Mouse (Mus musculus): ENCODE measurements at regions not wholly inside any gene's neighbourhood (a gene's known extent, or its start where the extent isn't known, plus 50 kb on each side); places are given as distances from the start of the nearest gene placed in this dataset.
A peak's percentile ranks its signal among the peaks of the same experiment; 100 is the strongest.

- DNase-seq (ENCODE audit: low spot score in 2 of 2), result no peak
These were observed 342.4 kb upstream of the Kirrel3 start for GRCm38 (mm10) chr9:34143131-34143795.

DNA sequence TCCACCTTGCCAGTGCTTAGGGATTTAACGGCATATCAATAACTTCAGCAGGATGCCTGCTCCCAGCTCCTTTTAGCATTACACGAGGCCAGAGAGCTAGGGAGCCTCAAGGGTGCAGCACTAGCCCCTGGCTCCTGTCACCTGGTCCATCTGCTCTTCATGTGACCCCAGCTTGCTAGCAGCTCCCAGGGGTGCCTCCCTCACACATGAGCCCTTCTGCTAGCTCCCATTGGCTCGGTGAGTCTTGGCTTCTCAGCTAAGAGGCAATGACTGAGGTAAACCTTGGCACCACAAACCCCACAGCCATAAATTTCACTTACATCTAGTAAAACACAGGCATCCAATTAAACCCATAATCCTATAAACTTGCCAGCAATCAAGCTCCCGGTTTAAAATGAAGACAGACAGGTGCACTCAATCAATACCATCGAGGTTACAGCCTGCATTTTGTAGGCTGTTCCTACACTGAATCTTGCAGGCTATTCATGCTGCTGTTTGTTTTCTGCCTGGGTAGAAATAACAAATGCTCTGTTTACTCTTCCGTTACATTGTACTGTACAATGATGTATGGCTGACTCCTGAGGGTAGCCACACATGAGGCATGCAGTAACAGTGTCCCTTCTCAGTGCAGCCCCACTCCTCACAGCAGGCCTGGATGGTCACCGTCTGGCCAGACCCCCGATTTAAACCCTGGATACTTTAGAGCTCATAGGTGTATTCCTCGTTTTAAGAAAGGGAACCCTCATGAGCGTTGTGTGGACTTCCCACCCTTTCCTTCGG lies 330.3 kb upstream of the Kirrel3 start:
- no peak for DNase-seq (ENCODE audit: low spot score in 2 of 2)

DNA sequence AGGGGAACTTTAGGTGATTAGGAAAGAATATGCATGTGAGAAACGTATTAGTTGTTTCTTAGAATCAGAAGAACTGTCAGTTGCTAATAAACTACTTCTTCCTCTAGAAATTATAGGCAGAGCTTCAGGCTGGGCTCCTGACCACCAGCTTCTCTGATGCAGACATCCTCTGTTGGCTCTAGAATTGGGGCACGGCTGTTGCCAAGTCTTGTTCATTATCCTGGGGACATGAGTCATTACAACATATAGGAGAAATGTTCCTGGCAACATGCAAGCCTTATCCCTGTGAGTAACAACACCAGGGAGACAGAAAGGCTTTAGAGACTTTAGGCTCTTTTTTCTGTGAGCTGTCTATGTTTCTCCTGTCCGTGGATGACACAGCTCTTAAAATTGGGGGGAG lies 329.1 kb upstream of the Kirrel3 start:
- peak; percentile 3 to 28 for DNase-seq (ENCODE audit: low spot score in 2 of 2)

DNA sequence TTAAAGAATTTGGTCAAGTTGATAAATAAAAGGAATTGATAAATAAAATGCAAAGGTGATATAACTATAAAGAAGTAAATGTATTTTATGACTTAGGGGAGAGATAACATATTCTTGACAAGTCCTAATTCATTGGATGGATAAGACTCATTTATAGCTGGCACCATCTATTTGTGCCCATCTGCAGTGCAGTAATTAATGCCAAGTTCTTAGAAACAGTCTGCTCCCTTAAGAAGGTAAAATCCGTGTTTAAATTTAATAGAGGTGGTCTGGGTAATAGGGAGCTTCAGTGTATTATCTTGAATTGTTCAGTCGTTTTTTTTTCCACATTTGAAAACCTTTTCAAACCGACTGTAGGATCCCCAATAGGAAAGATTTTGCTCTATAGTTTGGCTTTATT lies 324.6 kb upstream of the Kirrel3 start:
- no peak for DNase-seq (ENCODE audit: low spot score in 2 of 2)

DNA sequence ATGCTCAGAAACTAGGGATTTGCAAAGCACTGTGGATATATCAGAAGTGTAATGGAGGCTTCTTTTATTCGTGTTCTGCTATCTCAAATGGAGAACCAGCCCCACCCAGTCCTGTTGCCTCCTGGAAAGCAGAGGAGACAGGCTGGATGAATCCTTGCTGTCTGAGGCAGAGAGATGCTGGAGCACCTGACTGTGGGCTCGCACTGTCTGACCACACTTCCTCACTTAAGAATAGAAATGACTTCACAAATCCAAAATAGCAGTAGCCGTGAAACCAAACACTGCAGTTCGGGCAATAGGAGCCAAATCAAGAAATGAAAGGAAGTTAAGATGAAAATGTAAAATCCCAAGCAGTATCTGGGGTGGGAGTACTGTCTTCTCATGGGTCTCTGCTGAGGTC lies 299.4 kb upstream of the Kirrel3 start:
- no peak for DNase-seq (ENCODE audit: low spot score in 2 of 2)

DNA sequence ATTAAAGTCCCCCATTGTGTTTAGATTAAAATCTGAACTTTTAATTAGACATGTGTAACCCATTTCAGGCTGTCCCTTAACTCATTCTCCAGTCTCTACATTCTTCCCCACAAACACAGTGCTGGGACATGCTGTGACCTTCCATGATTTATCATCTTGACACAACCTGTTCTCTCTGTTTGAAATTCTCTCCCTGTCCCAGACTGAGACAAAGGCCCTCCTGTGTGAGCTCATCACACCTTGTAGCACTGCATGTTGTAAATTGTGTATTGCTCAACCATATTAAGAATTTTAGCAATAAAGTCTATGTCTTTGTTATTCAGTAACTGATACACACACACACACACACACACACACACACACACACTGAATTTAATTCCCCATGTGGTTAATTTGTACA lies 293.2 kb upstream of the Kirrel3 start:
- DNase-seq (ENCODE audit: low spot score in 2 of 2), result no peak

DNA sequence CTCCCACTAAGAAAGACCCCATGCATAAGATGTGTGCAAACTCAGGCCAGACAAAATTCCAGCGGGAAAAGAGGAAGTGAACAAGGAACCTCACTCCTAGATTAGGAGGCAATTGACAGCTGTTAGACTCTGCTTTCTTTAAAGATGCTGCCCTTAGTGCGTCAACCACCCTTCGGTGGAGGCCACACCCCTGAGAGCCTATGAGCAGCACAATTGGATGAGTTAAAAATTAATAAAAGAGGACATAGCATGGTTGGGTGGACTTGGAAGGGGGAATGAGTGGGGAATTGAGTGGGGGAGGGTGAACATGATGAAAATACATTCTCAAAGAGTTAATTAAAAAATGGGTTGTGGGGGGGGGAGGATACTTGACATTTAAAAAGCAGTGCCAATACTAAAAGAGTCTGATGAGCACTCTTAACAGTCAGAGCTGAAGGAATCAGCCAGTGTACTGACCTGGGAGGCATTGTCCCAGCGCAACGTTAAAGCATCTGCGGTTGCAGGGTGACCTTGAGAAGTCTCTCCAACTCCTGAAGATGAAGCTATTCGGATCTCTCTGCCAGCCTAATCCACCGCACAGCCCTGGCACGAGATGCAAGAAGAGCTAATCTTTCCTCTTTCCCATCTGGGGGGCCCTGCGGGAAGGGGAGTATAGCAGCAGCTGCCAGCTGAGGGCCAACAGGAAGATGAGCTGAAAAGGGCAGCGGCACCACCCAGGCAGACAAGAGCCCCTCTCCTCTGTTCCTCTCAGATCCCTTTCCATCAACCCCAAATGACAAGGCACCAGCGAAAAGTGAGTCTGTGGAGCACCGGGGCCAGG lies 283.4 kb upstream of the Kirrel3 start:
- DNase-seq (ENCODE audit: low spot score in 2 of 2), result no peak

DNA sequence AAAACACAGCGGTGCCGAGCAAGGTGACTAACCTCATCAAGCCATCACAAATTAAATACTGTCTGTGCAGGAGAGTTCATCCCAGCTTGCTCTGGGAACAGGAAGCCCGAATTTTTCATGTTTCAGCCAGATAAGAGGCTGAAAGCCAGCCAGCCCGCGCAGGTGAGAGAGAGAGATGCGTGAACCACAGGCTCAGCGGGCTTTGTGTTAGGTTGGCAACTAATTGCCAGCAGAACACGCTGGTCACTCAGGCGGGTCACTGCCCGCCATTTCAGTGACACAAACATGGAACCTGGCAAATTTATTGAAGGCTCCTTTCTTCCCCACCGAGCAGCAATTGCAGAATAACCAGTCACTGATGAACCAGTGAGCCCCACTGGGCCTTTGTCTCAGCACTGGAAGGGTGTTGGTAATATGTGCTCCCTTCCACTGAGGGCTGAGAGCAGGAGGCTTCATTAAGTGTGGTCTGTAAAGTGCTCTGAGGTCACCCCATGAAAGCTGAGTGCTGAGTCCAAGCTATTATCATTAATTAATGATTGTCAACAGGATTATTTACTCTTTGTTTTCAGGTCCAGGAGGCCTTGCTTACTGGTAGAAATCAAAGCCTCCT lies 282.6 kb upstream of the Kirrel3 start:
- DNase-seq (ENCODE audit: low spot score in 2 of 2), result no peak

GRCm38 (mm10) chr9:34203624-34204365 lies 281.9 kb upstream of the Kirrel3 start:
- no peak for DNase-seq (ENCODE audit: low spot score in 2 of 2)

DNA sequence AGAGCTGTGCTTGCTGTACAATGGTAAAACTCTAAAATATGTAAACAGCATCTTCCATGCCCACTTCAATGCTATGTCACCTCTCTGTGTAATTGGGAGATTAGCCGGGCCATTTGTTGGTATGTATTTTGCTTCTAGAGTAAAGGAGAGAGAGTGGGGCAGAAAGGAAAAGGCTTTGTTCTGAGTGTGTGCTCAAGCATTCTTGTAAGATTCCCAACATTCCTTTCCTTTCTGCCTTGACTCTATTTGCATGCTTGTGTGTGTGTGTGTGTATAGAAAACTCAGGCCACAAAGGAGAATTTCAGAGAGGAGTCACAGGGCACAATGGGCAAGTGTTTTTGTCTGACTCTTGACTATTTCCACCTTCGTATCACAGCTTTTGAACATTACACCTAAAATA lies 281.2 kb upstream of the Kirrel3 start:
- no peak for DNase-seq (ENCODE audit: low spot score in 2 of 2)

DNA sequence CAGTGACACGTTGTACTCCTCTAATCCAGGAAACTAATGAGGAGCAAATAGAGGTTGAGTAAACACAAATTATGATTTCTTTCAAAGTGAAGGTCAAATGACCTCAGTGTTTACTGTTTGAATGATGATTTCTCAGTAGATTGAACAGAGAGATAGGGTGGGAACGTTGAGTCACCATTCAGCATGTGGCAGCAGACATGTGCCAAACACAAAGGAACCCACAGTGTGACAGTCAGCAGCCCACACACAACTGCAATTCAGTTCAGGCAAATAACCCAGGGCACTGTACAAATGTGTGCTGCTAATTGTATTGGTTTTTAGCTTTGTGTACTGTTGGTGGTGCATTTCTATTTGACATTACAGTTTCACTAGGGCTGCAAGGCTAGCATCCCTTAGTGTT lies 254.1 kb upstream of the Kirrel3 start:
- peak; percentile 51 to 58 for DNase-seq (ENCODE audit: low spot score in 2 of 2)

DNA sequence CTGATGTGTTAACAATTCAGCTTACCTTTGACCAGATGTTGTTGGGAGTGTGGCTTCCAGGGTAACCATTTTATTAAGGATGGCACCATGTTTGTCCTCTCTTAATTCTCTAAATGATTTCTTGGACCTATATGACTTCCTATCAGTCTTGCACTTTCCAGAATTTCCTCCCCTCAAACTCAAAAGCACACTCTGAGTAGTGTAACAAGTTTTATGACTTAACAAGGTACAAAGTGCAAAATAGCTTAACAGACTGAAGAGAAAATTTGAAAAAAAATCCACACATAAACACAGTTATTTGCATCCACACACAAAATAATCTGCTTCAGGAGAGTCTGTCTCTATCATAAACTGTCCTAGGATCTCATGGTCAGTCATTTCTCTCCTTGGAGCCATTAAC lies 251.0 kb upstream of the Kirrel3 start:
- DNase-seq (ENCODE audit: low spot score in 2 of 2), result no peak

DNA sequence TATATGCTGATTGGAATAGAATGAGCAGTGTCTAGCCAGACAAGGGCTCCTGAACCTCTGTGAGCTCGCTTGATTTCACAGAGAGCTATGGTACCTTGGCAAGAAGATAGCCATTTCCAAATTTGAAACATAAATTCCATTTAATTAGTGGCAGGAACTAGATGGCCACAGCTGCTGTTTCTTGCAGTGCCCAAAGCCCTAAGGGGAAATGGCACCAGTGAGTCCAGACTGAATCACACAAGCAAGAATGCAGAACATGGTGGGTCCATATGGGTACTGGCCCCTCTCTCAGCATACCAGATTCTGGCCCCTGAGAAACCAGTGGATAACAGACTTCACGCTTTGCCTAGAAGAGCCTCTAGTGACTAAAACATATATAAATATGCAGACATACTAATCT lies 246.2 kb upstream of the Kirrel3 start:
- DNase-seq (ENCODE audit: low spot score in 2 of 2), result no peak

GRCm38 (mm10) chr9:34243674-34244073 lies 242.0 kb upstream of the Kirrel3 start:
- DNase-seq (ENCODE audit: low spot score in 2 of 2), result no peak

GRCm38 (mm10) chr9:34244576-34244975 lies 241.1 kb upstream of the Kirrel3 start:
- DNase-seq (ENCODE audit: low spot score in 2 of 2), result no peak

DNA sequence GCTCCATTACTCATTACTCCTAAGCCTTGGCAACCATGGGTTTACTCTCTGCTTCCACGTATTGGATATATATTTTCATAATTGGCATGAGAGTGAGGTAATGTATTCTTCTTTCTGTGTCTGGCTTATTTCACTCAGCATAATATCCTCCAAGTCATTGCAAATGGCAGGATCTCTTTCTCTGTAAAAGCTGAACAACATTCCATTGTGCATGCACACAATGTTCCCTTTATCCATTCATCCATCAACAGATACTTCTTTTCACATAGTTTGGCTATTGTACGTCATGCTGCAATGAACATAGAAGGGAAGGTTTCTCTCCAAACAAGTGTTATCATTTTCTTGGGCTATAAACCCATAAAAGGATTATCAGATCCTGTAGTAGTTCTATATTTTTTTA lies 232.9 kb upstream of the Kirrel3 start:
- DNase-seq (ENCODE audit: low spot score in 2 of 2), result no peak

- no peak for DNase-seq (ENCODE audit: low spot score in 2 of 2)
These were observed 227.2 kb upstream of the Kirrel3 start for GRCm38 (mm10) chr9:34258492-34258891.

DNA sequence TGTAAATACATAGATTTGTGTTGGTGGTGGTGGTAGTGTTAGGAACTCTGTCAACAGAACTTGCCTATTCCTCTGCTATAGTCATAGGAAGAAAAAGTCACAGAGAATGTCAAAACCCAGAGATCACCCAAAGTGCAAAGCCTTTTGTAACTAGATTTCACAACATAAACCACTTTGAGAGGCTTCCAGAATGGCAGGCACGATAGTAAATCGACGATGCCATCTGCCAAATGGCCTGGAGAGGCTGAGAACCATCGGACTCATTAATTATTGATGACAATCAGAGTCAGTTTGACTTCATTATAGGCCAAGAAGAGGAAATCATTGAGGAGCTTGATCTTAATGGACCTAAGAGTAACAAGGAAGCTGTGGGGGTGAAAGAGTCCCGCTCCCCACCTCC lies 207.6 kb upstream of the Kirrel3 start:
- no peak for DNase-seq (ENCODE audit: low spot score in 2 of 2)

DNA sequence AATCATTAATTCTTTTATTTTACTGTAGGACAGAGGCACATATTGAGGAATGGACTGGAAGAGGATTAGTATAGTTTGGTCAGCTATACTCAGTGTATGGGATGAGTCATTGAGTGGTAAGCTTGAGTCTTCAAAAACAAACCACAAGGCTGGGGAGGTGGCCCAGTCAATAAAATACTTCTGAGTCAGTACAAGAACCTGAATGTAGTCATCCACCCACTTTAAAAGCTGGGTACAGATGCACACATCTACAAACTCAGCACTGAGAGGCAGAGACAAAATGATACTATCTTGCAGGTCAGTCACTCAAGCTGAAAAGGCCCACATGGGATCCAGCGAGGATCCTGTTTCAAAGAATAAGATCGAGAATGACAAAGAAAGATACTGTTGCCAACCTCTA lies 206.3 kb upstream of the Kirrel3 start:
- DNase-seq (ENCODE audit: low spot score in 2 of 2), result no peak

DNA sequence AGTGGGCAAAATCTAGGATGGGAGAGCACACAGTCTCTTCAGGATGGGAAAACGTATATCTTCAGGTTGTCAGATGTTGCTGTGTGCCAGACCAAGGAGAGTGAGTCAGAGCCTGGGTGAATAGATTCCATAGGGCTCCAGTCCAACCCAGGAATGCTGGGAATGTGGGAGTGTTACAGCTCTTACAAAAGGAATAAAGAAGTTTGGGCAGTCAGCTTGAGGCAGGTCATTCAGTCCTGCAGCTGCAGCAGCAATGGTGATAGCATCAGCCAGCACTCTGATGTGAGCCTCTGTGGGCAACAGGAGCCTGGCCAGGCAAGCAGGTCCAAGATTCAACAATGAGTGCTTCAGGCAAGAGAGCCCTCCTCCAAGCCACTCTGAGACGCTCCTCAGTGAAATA lies 205.8 kb upstream of the Kirrel3 start:
- DNase-seq (ENCODE audit: low spot score in 2 of 2), result no peak
